Mouse (Mus musculus) midbrain, embryonic 10.5 days (tissue): Measurements from ENCODE around the gene Pigs. TPM values are rescaled to one million over a fixed set of nuclear protein-coding genes. Genes with fewer than 3 reads are reported as not detected.

Experiments
- DNase-seq: peaks from one replicate; pipeline ENCODE4 v3.0.0-alpha.2; 2017; ENCODE audit warnings: low spot score
- H3K27ac ChIP-seq: fragments of 300-500 bp; sonication (generic); replicated peaks from 2 replicates; pipeline ENCODE4 v1.5.1; 2016; ENCODE audit warnings: mild to moderate bottlenecking
- H3K27me3 ChIP-seq: fragments of 300-500 bp; sonication (generic); 2 replicates; pipeline ENCODE4 v1.6.1; 2016; ENCODE audit warnings: low read depth, mild to moderate bottlenecking; ENCODE audit not compliant: poor library complexity, severe bottlenecking
- H3K36me3 ChIP-seq: fragments of 300-500 bp; sonication (generic); 2 replicates; pipeline ENCODE4 v1.6.1; 2016; ENCODE audit warnings: mild to moderate bottlenecking, moderate library complexity
- H3K4me1 ChIP-seq: fragments of 300-500 bp; sonication (generic); 2 replicates; pipeline ENCODE4 v1.6.1; 2016
- H3K4me3 ChIP-seq: fragments of 300-500 bp; sonication (generic); 2 replicates; pipeline ENCODE4 v1.5.1; 2016; ENCODE audit warnings: mild to moderate bottlenecking, moderate library complexity
- H3K9me3 ChIP-seq: fragments of 300-500 bp; sonication (generic); replicated peaks from 2 replicates; pipeline ENCODE4 v1.6.1; 2016; ENCODE audit warnings: mild to moderate bottlenecking
- WGBS: fragments of 180-500 bp; shearing (Covaris S2); methylation state at CpG from one replicate; pipeline ENCODE4 v1.1.7; 2016; 5-methylcytosine and 5-hydroxymethylcytosine counted together
- polyA plus RNA-seq: library from polyadenylated mRNA; unstranded; fragments of >200 nt; fragmentation: Nextera tagmentation; extraction: Ambion mirVana; gene quantifications from 2 replicates; pipeline ENCODE4 v1.2.1, GENCODE M21; 2016

The Pigs gene
- polyA plus RNA-seq, 1 experiment from 2014 or later: 74.0 TPM

GRCm38 (mm10) chr11:78344890-78345715 is 16.9 kb downstream of the Pigs start:
- Histone ChIP-seq H3K36me3 (peaks cover 41% of the 10 kb centered on the region), H3K9me3 (no peaks in the 10 kb centered on the region), H3K4me3 (peak overlapping the region; percentile 88; the same call in 1 of the 2 replicates), H3K4me1 (peaks cover 57% of the 10 kb centered on the region), H3K27me3 (no peaks in the 10 kb centered on the region), H3K27ac (peak overlapping the region; percentile 46; the same call in 1 of the 2 replicates)
- 66% methylated on average over 8 of the region's 8 CpGs for WGBS
- no peak for DNase-seq

- no peak for DNase-seq
- H3K4me3 ChIP-seq: 0 out of 2 replicates have a peak overlapping the region, but pooled peaks have one; percentile 18
- H3K9me3 ChIP-seq: no peaks in the 10 kb centered on the region
- 76% methylated on average over 7 of the region's 7 CpGs for WGBS
- peaks cover 57% of the 10 kb centered on the region for H3K4me1 ChIP-seq
- H3K27me3 ChIP-seq: no peaks in the 10 kb centered on the region
- H3K27ac ChIP-seq: peak overlapping the region; percentile 46; the same call in 1 of the 2 replicates
- peaks cover 34% of the 10 kb centered on the region for H3K36me3 ChIP-seq
Measured at GRCm38 (mm10) chr11:78345801-78346200, 17.6 kb downstream of the Pigs start.

- no peak for DNase-seq
- H3K27me3 ChIP-seq: no peaks in the 10 kb centered on the region
- H3K27ac ChIP-seq: peak overlapping the region; percentile 46; the same call in 1 of the 2 replicates
- no peak overlapping the region; the same call in 1 of the 2 replicates for H3K4me3 ChIP-seq
- no peaks in the 10 kb centered on the region for H3K9me3 ChIP-seq
- H3K36me3 ChIP-seq: peaks cover 28% of the 10 kb centered on the region
- WGBS: 59% methylated on average over 6 of the region's 6 CpGs
- peaks cover 57% of the 10 kb centered on the region for H3K4me1 ChIP-seq
Measured at GRCm38 (mm10) chr11:78346326-78347069, 18.3 kb downstream of the Pigs start.

- 92% methylated on average over 10 of the region's 10 CpGs for WGBS
- H3K4me1 ChIP-seq: peaks cover 57% of the 10 kb centered on the region
- no peaks in the 10 kb centered on the region for H3K9me3 ChIP-seq
- H3K27ac ChIP-seq: 0 out of 2 replicates have a peak overlapping the region, but pooled peaks have one; percentile 46
- DNase-seq: peak; percentile 68
- H3K27me3 ChIP-seq: no peaks in the 10 kb centered on the region
- peaks cover 24% of the 10 kb centered on the region for H3K36me3 ChIP-seq
- H3K4me3 ChIP-seq: no peak overlapping the region
Measured at GRCm38 (mm10) chr11:78347070-78347754, 19.0 kb downstream of the Pigs start.

- Histone ChIP-seq H3K4me1 (peaks cover 55% of the 10 kb centered on the region), H3K4me3 (no peak overlapping the region), H3K27ac (no peak overlapping the region), H3K9me3 (no peaks in the 10 kb centered on the region), H3K27me3 (no peaks in the 10 kb centered on the region), H3K36me3 (peaks cover 24% of the 10 kb centered on the region)
- WGBS: 78% methylated on average over 9 of the region's 9 CpGs
- no peak for DNase-seq
Measured at GRCm38 (mm10) chr11:78347908-78348307, 19.7 kb downstream of the Pigs start.

GRCm38 (mm10) chr11:78348474-78348873 is 20.3 kb downstream of the Pigs start:
- WGBS: 52% methylated on average over 7 of the region's 7 CpGs
- peaks cover 49% of the 10 kb centered on the region for H3K4me1 ChIP-seq
- H3K27ac ChIP-seq: no peak overlapping the region
- no peak for DNase-seq
- H3K27me3 ChIP-seq: no peaks in the 10 kb centered on the region
- no peaks in the 10 kb centered on the region for H3K9me3 ChIP-seq
- peaks cover 24% of the 10 kb centered on the region for H3K36me3 ChIP-seq
- H3K4me3 ChIP-seq: no peak overlapping the region

GRCm38 (mm10) chr11:78349441-78350358 is 21.5 kb downstream of the Pigs start:
- 88% methylated on average over 4 of the region's 4 CpGs for WGBS
- H3K36me3 ChIP-seq: peaks cover 24% of the 10 kb centered on the region
- H3K27ac ChIP-seq: no peak overlapping the region
- H3K4me1 ChIP-seq: peaks cover 37% of the 10 kb centered on the region
- no peak for DNase-seq
- no peaks in the 10 kb centered on the region for H3K27me3 ChIP-seq
- H3K9me3 ChIP-seq: no peaks in the 10 kb centered on the region
- H3K4me3 ChIP-seq: no peak overlapping the region

- Histone ChIP-seq H3K27ac (no peak overlapping the region), H3K9me3 (no peaks in the 10 kb centered on the region), H3K27me3 (no peaks in the 10 kb centered on the region), H3K4me3 (no peak overlapping the region), H3K36me3 (peaks cover 18% of the 10 kb centered on the region), H3K4me1 (peaks cover 8% of the 10 kb centered on the region)
- no peak for DNase-seq
- 85% methylated on average over 1 of the region's 1 CpGs for WGBS
Measured at GRCm38 (mm10) chr11:78353081-78353480, 24.9 kb downstream of the Pigs start.

- Histone ChIP-seq H3K9me3 (no peaks in the 10 kb centered on the region), H3K27me3 (peaks cover 16% of the 10 kb centered on the region), H3K36me3 (0 out of 2 replicates have a peak, but pooled peaks cover under 1% of the 10 kb centered on the region), H3K4me3 (no peak overlapping the region), H3K27ac (no peak overlapping the region), H3K4me1 (peaks cover 8% of the 10 kb centered on the region)
- DNase-seq: no peak
- WGBS: 88% methylated on average over 6 of the region's 6 CpGs
Measured at GRCm38 (mm10) chr11:78354905-78355304, 26.7 kb downstream of the Pigs start.

- Histone ChIP-seq H3K9me3 (no peaks in the 10 kb centered on the region), H3K4me1 (peaks cover 15% of the 10 kb centered on the region), H3K27ac (peak overlapping the region; percentile 55), H3K4me3 (no peak overlapping the region), H3K27me3 (peaks cover 16% of the 10 kb centered on the region), H3K36me3 (no peaks in the 10 kb centered on the region)
- DNase-seq: peak; percentile 80
- 34% methylated on average over 4 of the region's 4 CpGs for WGBS
Measured at GRCm38 (mm10) chr11:78355471-78356238, 27.4 kb downstream of the Pigs start.

- DNase-seq: peak; percentile 38
Measured at GRCm38 (mm10) chr11:78358330-78359007, 30.3 kb downstream of the Pigs start.

More at GRCm38 (mm10) chr11:78358330-78359007, 30.3 kb downstream of the Pigs start:
- Histone ChIP-seq H3K9me3 (no peaks in the 10 kb centered on the region), H3K27me3 (peaks cover 16% of the 10 kb centered on the region), H3K4me3 (0 out of 2 replicates have a peak overlapping the region, but pooled peaks have one; percentile 2), H3K36me3 (no peaks in the 10 kb centered on the region), H3K4me1 (peaks cover 18% of the 10 kb centered on the region), H3K27ac (no peak overlapping the region)
- 11% methylated on average over 22 of the region's 22 CpGs for WGBS
